Mouse (Mus musculus): ENCODE data around the gene Rif1.

DNA sequence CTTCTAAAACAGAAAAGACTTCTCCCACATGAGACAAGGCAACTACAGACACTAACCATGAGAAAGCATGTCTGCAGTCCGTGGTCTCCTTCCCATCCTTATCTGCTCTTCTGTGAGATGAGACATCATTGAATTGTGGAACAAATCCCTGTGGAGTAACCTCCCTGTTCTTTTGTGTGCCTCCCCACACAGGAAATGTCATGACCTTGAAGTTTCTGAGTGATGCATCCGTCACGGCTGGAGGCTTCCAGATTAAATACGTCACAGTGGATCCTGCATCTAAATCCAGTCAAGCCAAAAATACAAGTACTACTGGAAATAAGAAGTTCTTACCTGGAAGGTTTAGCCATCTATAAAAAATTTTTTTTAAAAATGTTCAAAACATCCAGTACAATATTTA is 17.0 kb upstream of the Rif1 start:
- TF ChIP-seq CTCF (IDR thresholded peaks at IDR 0.05; ENCODE audit: borderline replicate concordance, control insufficient read depth, extremely low read depth, insufficient read depth, low read length, poor library complexity) (no peak), POLR2A (IDR thresholded peaks at IDR 0.05; ENCODE audit: control insufficient read depth, extremely low read depth, insufficient read depth, low read length, poor library complexity) (no peak)
